Mouse (Mus musculus) effector memory CD4-positive, alpha-beta T cell, adult 5 months (primary cell): ENCODE results near the gene Lyl1. TPM values are rescaled to one million over a fixed set of nuclear protein-coding genes. Genes with fewer than 3 reads are reported as not detected.

Experiments
- polyA plus RNA-seq: library from polyadenylated mRNA; unstranded; fragments of 100-300 nt; shearing (Covaris generic); gene quantifications from one replicate; pipeline ENCODE4 v1.2.1, GENCODE M21; 2017

Gene Lyl1
- polyA plus RNA-seq: not detected

GRCm38 (mm10) chr8:84700941-84701911 lies at the start of gene Lyl1:
Gene Lyl1, plus strand, starts transcription at chr8:84701457.

GRCm38 (mm10) chr8:84662581-84663065 lies 38.6 kb upstream of the Lyl1 start, which contains the start of gene Ier2:
Gene Ier2, minus strand, starts transcription at chr8:84662852.

GRCm38 (mm10) chr8:84686191-84687002 lies 14.9 kb upstream of the Lyl1 start, which contains the start of gene Trmt1:
Gene Trmt1, plus strand, starts transcription at chr8:84686307.

GRCm38 (mm10) chr8:84687705-84688100 lies 13.6 kb upstream of the Lyl1 start, which contains the start of gene Nacc1:
Gene Nacc1, minus strand, starts transcription at chr8:84687862.

GRCm38 (mm10) chr8:84722850-84723570 lies 21.8 kb downstream of the Lyl1 start, which contains the start of gene G430095P16Rik:
Gene G430095P16Rik, plus strand, starts transcription at chr8:84723007.

Other genes starting within 250 kb of the Lyl1 start
- 759 TPM for gene Ier2, start 38.6 kb upstream of the Lyl1 start, polyA plus RNA-seq
- gene Trmt1, start 15.2 kb upstream of the Lyl1 start, polyA plus RNA-seq: 51.7 TPM
- 16.8 TPM for gene Nacc1, start 13.6 kb upstream of the Lyl1 start, polyA plus RNA-seq
- gene G430095P16Rik, start 21.6 kb downstream of the Lyl1 start, polyA plus RNA-seq: 8.6 TPM
- 12.2 TPM for gene Nfix, start 98.9 kb downstream of the Lyl1 start, polyA plus RNA-seq
- 3.3 TPM for gene Dand5, start 121.4 kb downstream of the Lyl1 start, polyA plus RNA-seq
- gene Gadd45gip1, start 130.1 kb downstream of the Lyl1 start, polyA plus RNA-seq: 19.6 TPM
- gene Rad23a, start 139.2 kb downstream of the Lyl1 start, polyA plus RNA-seq: 113 TPM
- 547 TPM for gene Calr, start 145.5 kb downstream of the Lyl1 start, polyA plus RNA-seq
- gene Farsa, start 155.5 kb downstream of the Lyl1 start, polyA plus RNA-seq: 59.5 TPM
- 5.3 TPM for gene Syce2, start 170.7 kb downstream of the Lyl1 start, polyA plus RNA-seq
- 22.4 TPM for gene Gcdh, start 192.5 kb downstream of the Lyl1 start, polyA plus RNA-seq
- 0.57 TPM for gene Klf1, start 200.5 kb downstream of the Lyl1 start, polyA plus RNA-seq
- 5.6 TPM for gene Dnase2a, start 207.1 kb downstream of the Lyl1 start, polyA plus RNA-seq
- 0.24 TPM for gene Mast1, start 235.9 kb downstream of the Lyl1 start, polyA plus RNA-seq
- gene Rtbdn, start 245.5 kb downstream of the Lyl1 start, polyA plus RNA-seq: not detected